Mouse (Mus musculus) fibroblast of lung, adult 2 months (primary cell): Measurements from ENCODE around the gene Rhoj.
"Not testable (repeated sequence)": the region's sequence is repeated elsewhere in the genome, so short reads cannot be mapped to it uniquely, and the experiment has no call there.

Source experiments
- DNase-seq: peaks from one replicate; pipeline ENCODE4 v3.0.0-alpha.2; 2011; ENCODE audit warnings: low read depth

The Rhoj gene

GRCm38 (mm10) chr12:75349537-75349936 is 41.4 kb downstream of the Rhoj start:
- DNase-seq = not testable (repeated sequence)

- DNase-seq = no peak
Measured at GRCm38 (mm10) chr12:75350750-75351149, 42.6 kb downstream of the Rhoj start.

- no peak for DNase-seq
Measured at GRCm38 (mm10) chr12:75351846-75352245, 43.7 kb downstream of the Rhoj start.

- no peak for DNase-seq
Measured at GRCm38 (mm10) chr12:75352410-75352809, 44.3 kb downstream of the Rhoj start.

- peak; percentile 80 for DNase-seq
Measured at GRCm38 (mm10) chr12:75354354-75354753, 46.2 kb downstream of the Rhoj start.

- DNase-seq = no peak
Measured at GRCm38 (mm10) chr12:75357781-75358180, 49.7 kb downstream of the Rhoj start.

- DNase-seq = no peak
Measured at GRCm38 (mm10) chr12:75358714-75359113, 50.6 kb downstream of the Rhoj start.

DNA sequence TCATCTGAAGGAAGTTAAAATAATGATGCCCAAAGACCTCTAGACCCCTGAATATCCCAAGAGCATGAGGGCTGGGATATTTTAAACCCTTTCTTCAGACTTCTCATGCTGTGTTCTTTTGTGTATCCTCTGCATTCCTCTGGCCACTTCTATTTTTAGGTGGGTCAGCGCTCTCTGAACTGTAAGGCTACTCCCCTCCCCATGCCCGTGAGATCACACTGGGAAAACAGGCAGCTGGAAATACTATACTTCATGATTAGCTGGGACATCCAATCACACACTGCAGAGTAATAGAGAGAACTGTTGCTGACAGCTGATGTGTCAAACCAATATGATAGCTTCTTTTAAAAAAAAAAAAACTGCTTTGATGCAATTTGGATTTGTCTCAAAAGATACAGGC is 51.4 kb downstream of the Rhoj start:
- no peak for DNase-seq

DNA sequence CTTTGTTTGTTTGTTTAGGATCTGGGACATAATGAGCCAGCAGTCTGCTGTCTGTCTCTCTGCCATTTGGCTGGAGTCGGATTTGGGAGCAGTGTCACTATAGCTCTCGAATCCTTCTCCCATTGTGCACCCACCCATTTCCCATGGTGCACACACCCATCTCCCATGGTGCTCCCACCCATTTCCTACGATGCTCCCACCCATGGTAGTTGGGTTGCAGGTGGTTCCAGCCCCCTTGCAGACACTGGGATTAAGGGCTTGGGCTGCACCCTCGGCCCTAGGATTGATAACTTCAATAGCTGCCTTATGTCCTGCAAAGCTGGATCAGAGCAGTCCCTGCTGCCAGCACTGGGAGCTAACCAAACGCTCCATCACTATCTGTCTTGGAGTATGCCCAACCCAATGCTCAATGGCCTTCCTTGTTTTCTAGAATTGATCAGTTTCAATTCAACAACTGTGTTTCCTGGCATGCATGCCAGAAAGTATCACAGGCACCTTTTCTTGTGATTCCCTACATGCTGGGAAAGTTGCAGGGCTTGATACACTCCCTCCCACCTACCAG is 51.9 kb downstream of the Rhoj start:
- DNase-seq = no peak

DNA sequence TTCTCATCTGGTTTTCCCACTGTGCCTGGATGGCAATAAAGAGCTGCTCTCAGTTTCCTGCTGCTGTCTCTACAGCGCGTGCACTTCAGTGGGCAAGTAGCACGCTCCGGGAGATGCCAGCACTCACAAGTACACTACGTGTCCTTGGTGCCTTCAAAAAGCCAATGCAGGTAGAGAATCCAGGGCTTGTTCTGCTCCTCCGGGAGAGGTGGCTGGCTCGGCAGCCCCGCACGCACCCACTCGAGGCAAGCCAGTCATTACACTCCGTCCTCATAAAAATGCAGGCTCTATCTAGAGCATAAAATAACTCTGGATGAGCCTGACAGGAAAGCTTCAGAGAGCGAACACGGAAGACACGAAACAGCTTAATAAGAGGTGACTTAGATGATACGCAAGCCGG is 54.3 kb downstream of the Rhoj start:
- DNase-seq = no peak

DNA sequence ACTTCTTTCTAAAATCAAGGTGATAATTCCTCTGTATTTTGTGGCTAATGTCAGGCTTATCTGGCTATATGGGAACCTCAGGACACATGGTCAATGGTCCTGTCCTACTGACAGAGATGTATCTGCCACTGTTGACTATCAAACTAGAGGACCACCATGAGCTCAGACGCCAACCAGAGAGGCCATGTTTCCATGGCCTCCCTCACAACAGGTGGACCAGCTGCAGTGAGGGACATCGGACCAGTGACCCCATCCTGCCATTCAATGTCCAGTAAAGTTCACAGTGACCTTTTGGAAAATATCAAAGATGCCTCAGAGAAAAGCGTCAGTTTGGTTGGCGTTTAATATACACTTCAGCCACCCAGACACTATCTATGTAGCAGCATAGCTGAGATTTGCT is 56.3 kb downstream of the Rhoj start:
- DNase-seq = no peak

DNA sequence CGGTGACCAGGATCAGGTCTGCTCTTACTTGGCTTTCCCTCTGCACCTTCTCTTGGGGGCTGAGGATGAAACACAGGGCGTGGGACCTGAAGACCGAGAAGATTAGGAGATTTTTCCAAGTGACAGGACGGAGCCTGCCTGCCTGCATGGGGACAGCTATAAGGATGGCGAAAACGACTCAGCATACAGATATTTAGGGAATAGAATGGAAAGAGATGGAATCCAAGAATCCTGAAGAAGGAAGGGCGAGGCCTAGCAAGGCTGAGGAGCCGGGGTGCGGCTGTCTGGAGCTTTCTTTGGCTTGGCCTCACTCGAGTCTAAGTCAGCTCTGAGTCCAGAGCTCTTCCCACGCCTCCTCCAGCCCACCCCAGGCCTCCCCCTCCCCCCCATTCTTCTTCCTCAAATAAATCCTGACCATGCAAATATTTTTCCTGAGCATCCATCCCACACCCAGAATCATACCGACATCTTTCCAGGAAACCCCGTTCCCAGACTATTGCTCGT is 57.6 kb downstream of the Rhoj start:
- DNase-seq = no peak

DNA sequence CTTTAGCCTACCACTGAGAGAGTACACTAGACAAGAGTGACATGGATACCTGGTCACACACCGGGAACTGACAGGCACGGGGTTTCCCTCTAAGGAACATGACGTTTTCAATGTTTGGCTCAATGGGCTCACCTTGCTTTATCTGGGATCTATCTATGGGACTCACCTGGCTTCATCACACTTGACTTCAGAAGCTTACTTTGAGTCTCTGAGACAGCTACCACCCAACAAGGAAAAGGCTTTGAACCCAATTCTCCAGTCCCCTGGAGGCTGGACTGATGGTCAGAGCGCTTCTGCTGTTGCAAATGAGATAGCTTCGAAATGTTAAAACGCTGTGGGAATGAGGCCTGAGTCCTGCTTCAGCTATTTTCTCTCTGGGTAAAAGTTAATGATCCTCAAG is 59.2 kb downstream of the Rhoj start:
- DNase-seq = no peak

- no peak for DNase-seq
Measured at GRCm38 (mm10) chr12:75368527-75368926, 60.4 kb downstream of the Rhoj start.

DNA sequence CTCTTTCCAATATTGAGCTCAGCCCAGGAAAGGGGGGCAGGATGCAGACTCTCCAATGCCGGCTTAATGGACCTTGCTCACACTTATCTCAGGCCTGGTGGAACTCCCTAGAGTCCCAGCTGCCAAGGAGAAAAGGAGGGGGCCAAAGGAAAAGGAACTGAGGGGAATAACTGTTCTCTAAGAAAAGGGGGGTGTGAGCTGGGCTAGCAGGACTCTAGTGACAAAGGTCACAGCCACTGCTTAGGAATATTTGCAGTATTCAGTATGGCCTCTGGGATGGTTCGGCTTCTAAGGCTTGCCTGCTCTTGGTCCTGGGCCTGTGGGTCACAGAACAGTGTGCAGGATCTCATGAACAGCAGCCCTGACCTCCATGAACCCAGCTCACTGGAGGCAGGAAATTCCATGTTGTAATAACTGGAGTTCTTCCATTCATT is 61.3 kb downstream of the Rhoj start:
- DNase-seq = peak; percentile 66

DNA sequence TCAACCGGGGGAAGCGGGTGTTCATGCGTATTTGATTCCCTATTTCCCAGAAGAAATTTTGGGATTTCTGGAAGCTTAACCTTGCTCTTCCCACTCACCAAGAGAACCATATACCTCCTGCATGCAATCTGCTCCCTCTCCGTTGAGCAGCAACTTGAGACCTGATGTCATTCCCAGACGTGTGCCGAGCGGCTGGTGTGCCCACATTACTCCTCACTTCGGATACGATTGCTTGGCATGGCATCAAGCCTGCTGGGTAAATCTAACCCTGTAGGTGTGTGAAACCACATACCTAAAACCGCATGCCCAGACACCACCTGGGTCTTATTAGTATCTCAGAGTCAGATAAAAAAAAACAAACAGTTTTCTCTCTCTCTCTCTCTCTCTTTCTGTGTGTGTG is 66.3 kb downstream of the Rhoj start:
- no peak for DNase-seq

- DNase-seq = no peak
Measured at GRCm38 (mm10) chr12:75375060-75375459, 66.9 kb downstream of the Rhoj start.

DNA sequence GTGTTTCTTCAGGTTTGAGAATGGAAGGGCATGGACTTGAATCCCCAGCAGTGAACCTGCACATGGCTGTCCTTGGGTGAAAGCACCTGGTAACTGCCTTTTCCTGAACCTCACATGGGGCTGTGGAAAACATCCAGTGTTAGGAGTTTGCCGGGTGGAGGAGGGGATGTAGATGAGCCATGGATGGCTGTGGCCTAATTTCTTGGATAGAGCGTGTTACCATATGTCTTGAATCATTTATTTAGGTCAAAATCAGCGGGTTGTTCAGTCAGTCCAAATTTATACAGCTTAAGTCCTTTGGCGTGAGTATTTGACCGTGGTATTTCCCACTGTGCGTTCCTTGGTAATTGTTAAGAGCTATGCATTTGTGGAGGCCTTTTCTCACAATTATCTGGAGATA is 68.0 kb downstream of the Rhoj start:
- no peak for DNase-seq

DNA sequence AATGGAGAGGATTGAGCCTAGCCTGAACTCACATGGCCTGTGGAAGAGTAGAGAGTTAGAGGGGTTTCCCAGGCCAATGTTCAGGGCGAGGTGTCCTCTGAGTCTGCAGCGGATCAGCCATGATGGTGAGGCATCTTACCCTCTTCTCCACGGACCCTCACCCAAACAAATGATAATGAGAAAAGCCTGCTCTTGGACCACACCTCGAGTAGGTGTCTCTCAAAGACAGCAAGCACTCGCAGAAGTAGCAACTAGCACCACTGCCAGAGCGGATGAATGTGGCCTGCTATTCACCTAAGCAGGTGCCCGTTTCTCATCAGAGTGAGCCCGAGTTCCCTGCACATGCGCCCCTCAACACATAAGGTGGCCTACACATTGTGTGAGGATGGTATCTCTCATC is 78.6 kb downstream of the Rhoj start:
- DNase-seq = no peak

DNA sequence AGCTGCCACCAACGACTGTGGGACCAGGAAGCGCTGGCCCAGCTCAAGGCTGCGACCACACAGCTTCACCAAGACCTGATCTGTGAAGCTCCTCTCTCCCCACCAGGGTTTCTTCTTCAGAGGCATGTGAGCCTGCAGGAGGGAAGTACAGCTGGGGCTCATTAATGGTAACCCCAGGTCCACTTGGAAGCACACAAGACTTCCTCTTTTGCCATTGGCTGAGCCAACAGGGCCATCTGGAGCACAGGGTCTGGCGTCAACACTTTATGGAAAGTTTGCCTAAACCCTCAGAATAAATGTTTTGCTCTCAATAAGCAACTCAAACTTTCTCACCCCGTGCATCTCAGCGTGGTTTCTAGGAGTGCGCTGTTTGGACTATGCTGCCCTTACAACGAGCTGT is 79.0 kb downstream of the Rhoj start:
- DNase-seq = no peak

DNA sequence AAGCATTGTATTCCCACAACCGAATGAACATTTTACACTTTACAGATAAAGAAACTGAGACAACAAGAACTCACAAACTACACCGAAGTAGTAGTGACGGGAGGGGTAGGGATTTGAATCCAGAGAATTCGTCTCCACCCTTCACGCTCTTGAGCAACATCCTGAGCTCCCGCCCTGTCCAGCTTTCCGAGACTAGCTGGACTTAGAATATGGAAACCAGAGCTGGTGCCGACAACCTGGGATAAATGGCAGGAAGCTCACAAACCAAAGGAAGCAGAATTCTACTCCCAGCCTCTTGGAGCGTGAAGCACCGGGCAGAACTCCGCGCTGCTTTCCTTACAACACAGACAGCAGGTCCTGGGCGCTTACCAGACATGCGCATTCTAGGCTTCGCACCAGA is 79.7 kb downstream of the Rhoj start:
- no peak for DNase-seq

GRCm38 (mm10) chr12:75388521-75388920 is 80.4 kb downstream of the Rhoj start:
- no peak for DNase-seq

- no peak for DNase-seq
Measured at GRCm38 (mm10) chr12:75389308-75390135, 81.4 kb downstream of the Rhoj start.

DNA sequence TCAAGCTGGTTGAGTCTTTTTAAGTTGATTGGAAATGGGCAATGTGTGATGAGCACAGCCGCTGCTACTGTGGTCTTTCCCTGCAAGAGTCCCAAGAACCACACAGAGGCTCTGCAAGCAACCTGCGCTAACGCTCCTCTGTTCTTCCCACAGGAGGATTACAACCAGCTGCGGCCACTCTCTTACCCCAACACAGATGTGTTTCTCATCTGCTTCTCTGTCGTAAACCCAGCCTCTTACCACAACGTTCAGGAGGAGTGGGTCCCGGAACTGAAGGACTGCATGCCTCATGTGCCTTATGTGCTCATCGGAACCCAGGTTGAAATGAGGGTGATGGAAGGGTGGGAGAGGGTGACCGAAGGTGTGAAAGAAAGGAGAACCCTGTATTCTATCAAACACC is 83.4 kb downstream of the Rhoj start:
- DNase-seq = no peak
